Mouse (Mus musculus): Measurements from ENCODE around the gene Ddc. TPM values are rescaled to one million over a fixed set of nuclear protein-coding genes. Genes with fewer than 3 reads are reported as not detected.

Gene Ddc
- polyA plus RNA-seq, 1 experiment from 2014 or later, result 18.4 TPM

DNA sequence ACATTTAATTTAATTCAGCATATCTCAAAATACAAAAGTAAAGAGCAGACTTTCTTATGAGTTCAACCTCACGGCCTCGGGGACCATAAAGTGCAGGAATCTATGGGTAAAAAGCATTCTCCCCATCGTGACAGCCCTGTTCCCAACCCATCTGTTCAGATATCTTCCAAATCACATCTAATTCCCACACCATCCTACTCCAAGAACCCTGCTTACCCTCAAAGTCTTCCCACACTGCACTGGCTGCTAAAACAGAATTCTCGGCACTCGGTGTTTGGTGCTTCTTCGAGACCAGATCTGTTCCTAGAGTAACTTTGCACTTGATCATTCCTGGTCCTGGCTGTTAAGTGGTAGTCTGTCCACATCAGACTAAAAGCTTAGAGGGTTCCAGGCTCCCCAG lies 119.6 kb downstream of the Ddc start:
- Histone ChIP-seq H3K27me3 (no peaks in the 10 kb centered on the region), H3K9me3 (no peaks in the 10 kb centered on the region), H3K27ac (no peak overlapping the region), H3K4me1 (no peaks in the 10 kb centered on the region), H3K4me3 (no peak overlapping the region), H3K36me3 (no peaks in the 10 kb centered on the region), H3K9ac (no peak overlapping the region), H3K4me2 (replicated peaks) (no peak overlapping the region)
- WGBS, result 88% methylated on average over 6 of the region's 6 CpGs
- no peak for ATAC-seq (ENCODE audit: low FRiP score, low read depth)

DNA sequence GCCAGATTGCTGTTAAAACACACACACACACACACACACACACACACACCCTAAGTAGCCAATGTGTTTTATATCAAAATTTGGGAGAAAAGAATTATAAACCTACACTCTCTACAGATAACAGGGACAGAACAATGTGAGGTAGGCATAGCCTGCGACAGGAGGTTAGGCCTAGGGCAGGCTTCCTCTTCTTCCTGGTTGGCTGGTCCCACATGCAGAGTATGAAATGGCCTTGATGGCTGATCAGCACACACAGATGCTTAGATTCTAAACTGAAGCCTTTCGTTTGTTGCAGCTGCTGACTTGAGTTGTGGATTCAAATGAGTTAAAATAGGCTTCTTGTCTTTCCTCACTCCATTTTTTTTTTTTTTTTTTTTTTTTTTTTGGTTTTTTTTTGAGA lies 120.1 kb downstream of the Ddc start:
- 82% methylated on average over 2 of the region's 2 CpGs for WGBS
- H3K4me2 ChIP-seq (replicated peaks), result no peak overlapping the region

DNA sequence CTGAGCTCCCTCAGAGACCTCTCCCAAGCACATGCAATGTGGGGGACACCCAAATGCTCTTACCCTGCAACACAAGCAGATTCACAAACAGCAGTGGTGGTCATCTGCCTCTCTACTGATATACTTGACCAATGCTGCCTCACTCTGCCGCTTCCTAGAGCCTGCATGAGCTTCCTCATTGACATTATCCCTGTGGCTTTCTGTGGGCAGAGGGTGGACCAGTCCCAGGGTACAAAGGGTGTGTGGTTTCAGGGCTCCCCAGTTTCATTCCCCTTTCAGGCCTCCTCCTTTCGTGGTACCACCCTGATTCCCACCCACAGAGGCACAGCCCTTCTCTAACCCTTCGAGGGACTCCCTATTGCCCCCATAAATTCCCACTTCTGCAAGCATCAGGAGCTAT lies 120.7 kb downstream of the Ddc start:
- Histone ChIP-seq H3K27me3 (no peaks in the 10 kb centered on the region), H3K9ac (no peak overlapping the region), H3K4me1 (no peaks in the 10 kb centered on the region), H3K4me3 (no peak overlapping the region), H3K27ac (no peak overlapping the region), H3K36me3 (no peaks in the 10 kb centered on the region), H3K4me2 (replicated peaks) (no peak overlapping the region), H3K9me3 (no peaks in the 10 kb centered on the region)
- no peak for ATAC-seq (ENCODE audit: low FRiP score, low read depth)
- 64% methylated on average over 3 of the region's 3 CpGs for WGBS

More for the DNA sequence above, 120.1 kb downstream of the Ddc start:
- Histone ChIP-seq H3K4me1 (no peaks in the 10 kb centered on the region), H3K36me3 (no peaks in the 10 kb centered on the region), H3K9ac (no peak overlapping the region), H3K27me3 (no peaks in the 10 kb centered on the region), H3K4me3 (no peak overlapping the region), H3K27ac (no peak overlapping the region), H3K9me3 (no peaks in the 10 kb centered on the region)
- ATAC-seq (ENCODE audit: low FRiP score, low read depth), result no peak

DNA sequence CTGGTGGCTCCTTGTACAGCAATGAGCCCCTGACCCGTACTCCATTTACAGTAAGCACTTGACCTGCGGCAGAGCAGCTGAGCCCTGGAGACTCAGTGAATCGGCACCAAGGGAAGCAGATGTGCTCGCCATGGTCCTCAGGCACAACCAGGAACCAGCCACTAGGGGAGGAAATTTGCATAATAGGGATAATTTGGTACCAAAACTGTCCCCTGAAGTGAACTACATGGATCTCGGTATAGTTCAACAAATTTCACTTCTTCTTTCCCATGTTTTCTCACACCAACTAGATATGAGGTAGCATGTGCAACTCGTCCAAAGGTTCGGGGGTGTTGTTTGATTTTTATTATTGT lies 121.1 kb downstream of the Ddc start:
- Histone ChIP-seq H3K27me3 (no peaks in the 10 kb centered on the region), H3K9ac (no peak overlapping the region), H3K36me3 (no peaks in the 10 kb centered on the region), H3K4me2 (replicated peaks) (no peak overlapping the region), H3K4me3 (no peak overlapping the region), H3K9me3 (no peaks in the 10 kb centered on the region), H3K27ac (no peak overlapping the region), H3K4me1 (no peaks in the 10 kb centered on the region)
- WGBS, result 80% methylated on average over 7 of the region's 7 CpGs
- ATAC-seq (ENCODE audit: low FRiP score, low read depth), result no peak

GRCm38 (mm10) chr11:11776071-11776821 lies 121.7 kb downstream of the Ddc start:
- Histone ChIP-seq H3K4me3 (no peak overlapping the region), H3K9ac (no peak overlapping the region), H3K27ac (no peak overlapping the region), H3K4me2 (replicated peaks) (no peak overlapping the region), H3K4me1 (no peaks in the 10 kb centered on the region), H3K36me3 (no peaks in the 10 kb centered on the region), H3K9me3 (no peaks in the 10 kb centered on the region), H3K27me3 (no peaks in the 10 kb centered on the region)
- ATAC-seq (ENCODE audit: low FRiP score, low read depth), result no peak
- 72% methylated on average over 4 of the region's 4 CpGs for WGBS

DNA sequence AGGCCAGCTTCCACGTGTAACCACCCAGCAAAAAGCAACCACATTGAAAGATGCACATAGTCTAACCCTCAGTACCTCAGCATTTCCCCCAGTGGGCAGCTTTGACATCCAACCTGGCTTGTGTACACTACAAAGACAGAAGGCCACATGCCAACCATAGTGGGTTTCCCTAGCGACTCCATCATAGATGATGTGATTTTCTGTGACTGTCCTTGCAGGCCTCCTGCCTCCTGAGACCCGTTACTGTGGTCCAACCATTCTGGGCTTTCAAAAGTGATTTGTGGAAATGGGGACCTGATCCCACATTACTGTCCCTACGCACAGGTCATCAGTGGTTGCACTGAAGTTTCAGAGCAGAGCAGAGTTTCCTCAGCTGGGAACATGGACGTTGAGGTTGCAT lies 123.1 kb downstream of the Ddc start:
- Histone ChIP-seq H3K27ac (no peak overlapping the region), H3K4me1 (no peaks in the 10 kb centered on the region), H3K36me3 (no peaks in the 10 kb centered on the region), H3K9ac (no peak overlapping the region), H3K9me3 (no peaks in the 10 kb centered on the region), H3K27me3 (no peaks in the 10 kb centered on the region), H3K4me2 (replicated peaks) (no peak overlapping the region), H3K4me3 (no peak overlapping the region)
- ATAC-seq (ENCODE audit: low FRiP score, low read depth), result no peak
- 86% methylated on average over 5 of the region's 5 CpGs for WGBS

DNA sequence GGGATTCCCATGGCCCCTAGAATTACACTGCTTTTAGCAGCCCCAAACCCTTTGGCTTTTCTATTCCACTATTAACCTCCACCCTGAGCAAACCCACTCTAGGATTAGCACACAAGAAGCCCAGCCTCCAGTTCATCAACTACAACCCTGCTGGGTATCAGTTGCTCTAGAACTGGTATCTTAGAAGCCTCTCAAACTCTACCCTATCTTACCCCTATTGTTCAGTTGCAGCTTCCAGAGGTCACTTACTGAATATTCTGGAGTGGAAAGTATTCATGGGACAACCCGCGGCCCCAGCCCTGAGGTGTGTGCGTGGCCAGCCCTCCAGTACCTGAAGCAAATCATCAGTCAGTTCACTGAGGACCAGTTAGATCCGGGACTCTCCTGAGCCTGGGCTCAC lies 123.6 kb downstream of the Ddc start:
- H3K36me3 ChIP-seq, result no peaks in the 10 kb centered on the region
- H3K4me3 ChIP-seq, result no peak overlapping the region
- no peaks in the 10 kb centered on the region for H3K9me3 ChIP-seq
- WGBS, result 88% methylated on average over 4 of the region's 4 CpGs
- no peaks in the 10 kb centered on the region for H3K27me3 ChIP-seq
- no peaks in the 10 kb centered on the region for H3K4me1 ChIP-seq
- ATAC-seq (ENCODE audit: low FRiP score, low read depth), result no peak
- H3K9ac ChIP-seq, result no peak overlapping the region
- no peak overlapping the region for H3K4me2 ChIP-seq (replicated peaks)
- H3K27ac ChIP-seq, result no peak overlapping the region

DNA sequence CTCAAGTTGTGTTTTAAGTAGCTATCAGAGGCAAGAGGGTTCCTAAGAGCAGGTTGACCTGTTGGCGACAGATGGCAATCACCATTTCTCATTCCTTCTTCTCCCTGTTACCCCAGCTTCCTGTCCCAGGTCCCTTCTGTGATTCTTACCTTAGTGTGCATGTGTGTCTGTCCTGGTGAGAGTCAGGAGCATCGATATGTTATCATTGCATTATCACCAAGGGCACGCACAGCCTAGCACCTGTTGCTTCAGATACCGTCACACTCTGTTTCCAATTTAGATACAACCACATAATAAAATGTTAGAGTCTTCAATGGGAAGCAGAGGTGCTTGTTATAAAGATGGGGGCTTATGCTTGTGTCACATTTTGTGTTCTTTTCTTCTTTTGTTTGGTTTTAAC lies 125.7 kb downstream of the Ddc start:
- no peak for ATAC-seq (ENCODE audit: low FRiP score, low read depth)
- Histone ChIP-seq H3K27me3 (no peaks in the 10 kb centered on the region), H3K36me3 (no peaks in the 10 kb centered on the region), H3K9ac (no peak overlapping the region), H3K4me1 (no peaks in the 10 kb centered on the region), H3K4me3 (no peak overlapping the region), H3K9me3 (no peaks in the 10 kb centered on the region), H3K4me2 (replicated peaks) (no peak overlapping the region), H3K27ac (no peak overlapping the region)
- WGBS, result 87% methylated on average over 4 of the region's 4 CpGs

- H3K4me3 ChIP-seq, result no peak overlapping the region
- WGBS, result 86% methylated on average over 3 of the region's 3 CpGs
- H3K4me2 ChIP-seq (replicated peaks), result no peak overlapping the region
- H3K36me3 ChIP-seq, result no peaks in the 10 kb centered on the region
- H3K9ac ChIP-seq, result no peak overlapping the region
- no peak overlapping the region for H3K27ac ChIP-seq
- H3K27me3 ChIP-seq, result no peaks in the 10 kb centered on the region
- H3K9me3 ChIP-seq, result no peaks in the 10 kb centered on the region
- H3K4me1 ChIP-seq, result no peaks in the 10 kb centered on the region
- no peak for ATAC-seq (ENCODE audit: low FRiP score, low read depth)
Measured at GRCm38 (mm10) chr11:11770691-11771090, 127.3 kb downstream of the Ddc start.

- Histone ChIP-seq H3K4me1 (no peaks in the 10 kb centered on the region), H3K36me3 (no peaks in the 10 kb centered on the region), H3K4me2 (replicated peaks) (no peak overlapping the region), H3K4me3 (no peak overlapping the region), H3K9me3 (no peaks in the 10 kb centered on the region), H3K27ac (no peak overlapping the region), H3K27me3 (no peaks in the 10 kb centered on the region), H3K9ac (no peak overlapping the region)
- 91% methylated on average over 20 of the region's 20 CpGs for WGBS
- ATAC-seq (ENCODE audit: low FRiP score, low read depth), result no peak
Measured at GRCm38 (mm10) chr11:11769281-11769680, 128.7 kb downstream of the Ddc start.

DNA sequence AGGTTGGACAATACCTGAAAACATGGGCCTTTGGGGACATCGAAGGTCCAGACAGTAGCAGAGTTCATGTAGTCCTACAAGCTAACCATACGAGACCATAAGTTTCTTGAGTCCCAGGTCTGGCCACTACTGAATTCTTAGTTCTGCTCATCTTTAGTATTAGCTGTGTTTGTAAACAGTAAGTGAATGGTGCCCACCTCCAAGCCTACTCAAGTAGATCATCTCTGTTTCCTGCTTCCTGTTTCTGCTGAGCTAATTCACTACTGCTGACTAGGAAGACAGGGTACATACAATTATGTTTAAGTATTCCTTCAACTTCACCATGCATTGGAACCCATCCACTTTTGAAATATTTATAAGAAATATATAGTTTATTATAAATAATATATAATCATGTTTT lies 129.9 kb downstream of the Ddc start:
- Histone ChIP-seq H3K9me3 (no peaks in the 10 kb centered on the region), H3K4me3 (no peak overlapping the region), H3K4me2 (replicated peaks) (no peak overlapping the region), H3K4me1 (no peaks in the 10 kb centered on the region), H3K36me3 (no peaks in the 10 kb centered on the region), H3K27ac (no peak overlapping the region), H3K27me3 (no peaks in the 10 kb centered on the region), H3K9ac (no peak overlapping the region)
- ATAC-seq (ENCODE audit: low FRiP score, low read depth), result no peak
- 82% methylated on average over 2 of the region's 2 CpGs for WGBS

- Histone ChIP-seq H3K27me3 (no peaks in the 10 kb centered on the region), H3K9me3 (no peaks in the 10 kb centered on the region), H3K36me3 (no peaks in the 10 kb centered on the region), H3K4me3 (no peak overlapping the region), H3K4me2 (replicated peaks) (no peak overlapping the region), H3K4me1 (no peaks in the 10 kb centered on the region), H3K9ac (no peak overlapping the region), H3K27ac (no peak overlapping the region)
- ATAC-seq (ENCODE audit: low FRiP score, low read depth), result no peak
Measured at GRCm38 (mm10) chr11:11766736-11767135, 131.2 kb downstream of the Ddc start.

DNA sequence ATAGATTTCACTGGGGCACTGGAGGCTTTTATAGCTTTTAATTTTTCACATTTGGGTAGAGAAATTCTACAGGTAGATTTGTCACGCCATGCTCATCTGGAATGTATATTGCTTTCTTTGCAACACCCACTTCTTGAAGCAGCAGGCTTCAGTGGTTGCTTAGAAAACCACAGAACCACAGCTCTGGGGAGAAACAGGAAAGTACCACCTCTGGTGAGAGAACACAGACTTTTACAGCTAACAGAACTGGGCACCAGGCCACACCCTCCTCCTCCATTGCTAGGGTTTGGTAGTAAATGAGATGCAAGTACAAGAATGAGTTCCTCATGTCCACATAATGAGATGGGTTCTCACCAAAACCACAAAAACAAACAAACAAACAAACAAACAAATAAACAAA lies 131.8 kb downstream of the Ddc start:
- no peak overlapping the region for H3K9ac ChIP-seq
- H3K4me2 ChIP-seq (replicated peaks), result no peak overlapping the region
- 93% methylated on average over 1 of the region's 1 CpGs for WGBS

More for the DNA sequence above, 131.8 kb downstream of the Ddc start:
- no peak for ATAC-seq (ENCODE audit: low FRiP score, low read depth)
- H3K36me3 ChIP-seq, result no peaks in the 10 kb centered on the region
- H3K4me1 ChIP-seq, result no peaks in the 10 kb centered on the region
- no peak overlapping the region for H3K4me3 ChIP-seq
- H3K9me3 ChIP-seq, result no peaks in the 10 kb centered on the region
- H3K27ac ChIP-seq, result no peak overlapping the region
- H3K27me3 ChIP-seq, result no peaks in the 10 kb centered on the region
